Mouse (Mus musculus): Measurements from ENCODE around the gene Tiparp.

Gene Tiparp

DNA sequence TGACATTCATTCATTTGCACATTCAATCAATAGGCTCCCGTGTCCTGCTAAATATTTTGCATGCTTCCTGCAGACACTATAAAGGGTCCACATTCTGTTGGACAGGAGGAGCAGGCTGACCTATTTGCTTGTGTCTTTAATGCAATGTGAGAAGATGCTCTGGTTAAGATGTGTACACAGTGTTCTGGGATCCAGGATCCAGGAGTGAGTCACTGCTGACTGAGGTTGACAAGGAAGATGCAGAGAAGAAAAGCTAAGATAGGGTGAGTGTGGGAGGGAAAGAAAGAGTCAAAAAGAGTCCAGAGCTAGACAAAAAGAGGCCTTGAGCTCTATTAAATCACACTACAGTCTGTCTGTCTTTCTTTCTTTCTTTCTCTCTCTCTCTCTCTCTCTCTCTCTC, 56.1 kb downstream of the Tiparp start:
- DNase-seq (ENCODE audit: low read depth, low spot score) = no peak

DNA sequence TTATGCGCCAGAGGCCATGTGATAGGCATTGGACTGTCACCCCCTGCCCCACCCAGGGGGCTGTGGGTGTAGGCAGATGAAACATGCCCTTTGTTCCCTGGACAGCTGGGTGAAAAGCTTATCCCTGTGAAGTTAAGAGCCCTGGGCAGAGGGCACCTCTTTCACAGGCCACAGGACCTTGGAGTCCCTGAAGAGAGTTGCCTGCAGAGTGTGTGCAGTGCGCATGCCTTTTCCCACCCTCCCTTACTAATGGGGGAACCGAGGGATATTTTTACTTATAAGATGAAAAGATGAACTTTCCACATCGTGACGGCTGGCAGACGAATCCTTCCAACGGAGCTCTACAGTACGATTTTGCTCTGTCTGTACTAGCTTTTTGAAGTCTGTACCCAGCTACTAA, 57.1 kb downstream of the Tiparp start:
- DNase-seq (ENCODE audit: low read depth, low spot score) = no peak

DNA sequence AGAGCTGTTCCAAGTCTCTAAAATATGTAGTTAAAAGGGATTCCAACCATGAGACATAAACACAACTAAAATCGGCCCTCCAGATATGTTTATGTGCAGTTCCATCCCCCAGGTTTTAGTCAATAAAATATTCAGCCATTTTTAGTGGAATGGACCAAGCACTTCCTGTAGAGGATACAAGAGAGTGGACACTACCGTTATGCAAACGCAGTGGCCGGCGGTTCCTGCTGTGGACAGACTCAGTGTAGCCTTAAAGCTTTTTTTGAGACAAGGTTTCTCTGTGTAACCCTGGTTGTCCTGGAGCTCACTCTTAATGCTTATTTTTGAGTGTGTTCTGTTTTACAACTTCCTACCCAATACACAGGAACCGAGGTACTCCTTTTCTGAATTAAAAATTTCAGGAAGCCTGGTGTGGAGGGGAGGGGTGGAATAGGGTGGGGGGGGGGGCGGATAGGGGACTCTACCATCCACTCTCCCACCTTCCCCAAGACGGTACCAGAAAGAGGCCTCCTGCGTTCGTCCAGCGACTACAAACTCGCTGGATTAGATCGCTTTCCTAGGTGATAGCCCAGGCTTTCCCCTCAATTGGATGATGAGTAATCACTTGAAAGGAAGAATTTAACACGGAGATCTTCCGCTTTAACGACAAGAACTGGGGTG, 57.7 kb downstream of the Tiparp start:
- DNase-seq (ENCODE audit: low read depth, low spot score) = no peak

DNA sequence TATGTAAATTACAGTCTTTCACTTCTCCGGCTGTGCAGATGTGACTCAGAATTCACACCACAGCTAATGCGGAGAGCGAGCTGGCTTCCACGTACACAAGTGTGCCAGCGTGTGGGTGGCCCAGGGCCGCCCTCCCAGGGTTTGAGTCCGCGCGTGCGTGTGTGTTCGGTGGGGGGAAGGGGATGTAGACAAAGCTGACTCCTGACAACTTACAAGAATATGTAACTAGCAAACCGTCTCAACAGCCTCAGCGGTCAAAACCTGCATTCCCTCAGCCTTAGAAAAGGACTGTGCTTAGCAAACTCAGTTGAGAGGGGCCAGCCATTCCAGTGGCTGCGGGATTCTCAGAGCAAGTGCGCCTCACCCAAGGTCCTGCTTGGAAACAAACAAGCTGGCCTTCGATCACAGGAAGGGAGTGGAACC, 58.3 kb downstream of the Tiparp start:
- DNase-seq (ENCODE audit: low read depth, low spot score) = no peak

DNA sequence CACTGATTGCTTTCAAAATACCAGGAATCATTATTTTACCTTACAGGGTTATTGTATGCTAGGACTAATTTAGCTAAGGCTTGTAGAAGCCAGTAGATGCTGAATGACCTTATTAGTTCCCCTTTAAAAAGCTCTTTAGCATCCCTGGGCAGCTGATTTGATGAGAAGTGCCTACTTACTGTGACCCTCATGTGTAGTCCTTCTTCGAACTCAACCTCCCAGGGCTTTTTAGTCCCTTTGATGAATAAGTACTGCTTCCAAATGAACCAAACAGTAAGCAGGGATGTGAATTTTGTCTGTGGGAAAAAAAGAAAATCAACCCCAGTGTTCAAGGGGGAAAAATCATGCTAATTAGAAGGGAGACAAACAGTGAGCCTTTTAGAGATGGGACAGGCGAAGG, 58.8 kb downstream of the Tiparp start:
- no peak for DNase-seq (ENCODE audit: low read depth, low spot score)

DNA sequence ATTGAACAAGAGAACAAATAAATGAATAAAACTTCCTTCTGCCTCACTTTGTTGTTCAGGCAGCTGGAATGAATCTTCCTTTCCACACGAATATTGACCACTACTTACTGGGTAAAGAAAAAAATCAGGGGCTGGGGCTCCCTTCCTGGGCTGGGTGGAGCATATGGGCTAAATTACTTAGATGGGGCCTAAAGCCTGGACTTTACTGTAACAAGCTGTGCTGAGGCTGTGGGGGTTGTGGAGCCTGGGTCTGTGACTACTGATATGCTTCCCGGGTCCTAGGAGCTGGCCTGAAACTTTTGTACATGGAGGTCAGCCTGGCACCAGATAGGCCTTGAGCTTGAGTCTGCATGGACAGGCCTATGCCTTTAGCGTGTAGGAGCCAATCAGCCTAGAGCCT, 60.2 kb downstream of the Tiparp start:
- no peak for DNase-seq (ENCODE audit: low read depth, low spot score)

DNA sequence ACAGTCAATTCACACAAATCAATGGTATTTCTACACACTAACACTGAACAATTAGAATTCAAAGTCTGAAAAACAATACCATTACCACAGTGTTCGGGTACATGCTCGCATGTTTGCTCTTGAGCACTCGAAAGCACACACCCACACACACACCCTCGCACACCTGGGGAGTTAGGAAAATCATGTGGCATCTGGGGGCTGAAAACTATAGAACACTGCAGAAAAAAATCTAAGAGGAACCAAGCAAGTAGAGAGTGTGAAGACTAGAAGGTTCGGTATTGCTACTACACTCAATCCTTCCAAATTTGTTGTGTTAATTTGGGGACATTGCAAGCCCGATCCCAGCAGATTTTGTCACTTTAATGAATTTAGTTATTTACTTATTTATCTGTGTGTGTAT, 64.6 kb downstream of the Tiparp start:
- DNase-seq (ENCODE audit: low read depth, low spot score) = no peak

DNA sequence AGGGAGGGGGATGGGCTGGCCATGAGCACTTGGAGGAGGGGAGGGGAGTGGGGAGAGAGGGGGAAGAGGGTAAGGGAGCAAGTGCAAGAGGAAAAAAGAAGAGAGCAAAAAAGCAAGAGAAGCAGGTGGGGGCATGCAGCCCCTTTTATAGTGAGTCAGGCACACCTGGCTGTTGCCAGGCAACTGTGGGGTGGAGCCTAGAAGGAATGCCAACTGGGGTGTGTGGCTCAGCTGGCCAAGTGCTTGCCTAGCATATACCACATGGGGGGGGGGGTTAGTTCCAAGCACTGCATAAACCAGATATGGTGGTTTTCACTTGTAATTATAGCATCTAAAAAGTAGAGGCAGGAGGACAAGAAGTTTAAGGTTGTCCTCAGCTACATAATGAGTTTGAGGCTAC, 66.3 kb downstream of the Tiparp start:
- DNase-seq (ENCODE audit: low read depth, low spot score) = no peak

DNA sequence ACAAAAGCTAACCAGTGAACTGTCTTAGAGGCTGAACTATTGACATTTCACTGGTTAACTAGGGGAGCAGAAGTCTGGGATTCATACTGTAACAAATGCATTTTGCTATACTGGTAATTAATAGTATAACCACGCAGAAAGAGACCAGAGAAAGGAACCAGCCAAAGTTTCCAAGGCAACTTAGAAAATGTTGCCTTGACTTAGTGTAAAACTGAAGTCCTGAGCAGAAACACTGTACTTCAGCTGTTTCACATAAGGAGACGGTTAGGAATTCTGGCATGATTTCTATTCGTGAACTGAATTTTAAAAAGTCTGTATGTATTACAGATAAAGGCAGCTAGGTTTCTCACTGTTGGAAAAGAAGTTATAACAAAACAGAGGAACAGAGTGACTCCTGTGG, 67.0 kb downstream of the Tiparp start:
- no peak for DNase-seq (ENCODE audit: low read depth, low spot score)

DNA sequence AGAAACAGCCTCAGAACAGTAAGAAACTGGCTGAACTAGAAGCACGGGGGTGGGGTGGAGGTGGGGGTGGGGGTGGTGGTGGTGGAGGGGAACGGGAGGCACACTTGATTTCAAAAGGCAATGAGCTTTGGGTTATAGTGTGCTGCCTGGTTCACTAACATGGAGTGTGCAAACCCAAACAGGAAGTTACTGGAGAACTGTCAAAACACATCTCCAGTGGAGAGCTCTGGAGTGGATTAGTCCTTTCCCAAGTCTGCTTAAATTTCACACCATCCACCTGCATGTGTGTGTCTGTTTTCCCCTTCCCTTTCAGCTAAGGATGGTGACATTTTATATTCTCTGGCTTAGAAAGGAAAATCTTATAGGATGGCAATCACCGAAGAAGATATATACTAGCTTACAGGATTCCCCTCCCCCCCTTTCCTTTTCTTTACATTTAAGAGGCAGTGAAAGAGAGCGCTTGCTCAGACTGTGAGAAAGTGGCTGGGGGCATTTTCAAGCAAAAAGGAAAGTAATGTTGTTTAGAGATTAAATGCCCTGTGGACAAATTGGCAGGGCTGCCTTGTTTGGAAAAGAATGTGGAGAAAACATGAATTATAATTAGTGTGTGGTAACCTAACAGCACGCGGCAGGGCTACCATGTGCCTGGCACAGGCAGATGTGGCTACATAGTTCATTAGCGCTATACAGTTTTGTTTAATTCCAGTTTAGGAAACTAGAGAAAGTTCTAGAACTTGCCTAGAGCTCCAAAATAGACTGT, 70.0 kb downstream of the Tiparp start:
- DNase-seq (ENCODE audit: low read depth, low spot score) = no peak

DNA sequence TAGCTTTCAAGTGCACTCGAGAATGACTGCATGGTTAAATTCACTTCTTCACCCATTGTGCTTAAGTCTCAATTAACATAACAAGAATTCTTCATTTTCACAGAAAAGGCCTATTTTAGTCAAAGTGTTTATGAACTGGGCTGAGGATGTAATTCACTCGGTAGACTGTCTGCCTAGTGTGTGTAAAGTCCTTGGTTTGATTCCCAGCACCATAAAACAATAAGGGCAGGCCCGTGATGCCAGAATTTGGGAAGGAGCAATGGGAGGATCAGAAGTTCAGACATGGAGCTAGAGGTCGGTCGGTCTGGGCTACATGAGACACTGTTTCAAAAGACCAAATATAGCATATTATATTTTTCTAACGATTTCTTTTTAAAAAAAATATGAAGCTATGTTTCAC, 70.9 kb downstream of the Tiparp start:
- DNase-seq (ENCODE audit: low read depth, low spot score) = no peak

DNA sequence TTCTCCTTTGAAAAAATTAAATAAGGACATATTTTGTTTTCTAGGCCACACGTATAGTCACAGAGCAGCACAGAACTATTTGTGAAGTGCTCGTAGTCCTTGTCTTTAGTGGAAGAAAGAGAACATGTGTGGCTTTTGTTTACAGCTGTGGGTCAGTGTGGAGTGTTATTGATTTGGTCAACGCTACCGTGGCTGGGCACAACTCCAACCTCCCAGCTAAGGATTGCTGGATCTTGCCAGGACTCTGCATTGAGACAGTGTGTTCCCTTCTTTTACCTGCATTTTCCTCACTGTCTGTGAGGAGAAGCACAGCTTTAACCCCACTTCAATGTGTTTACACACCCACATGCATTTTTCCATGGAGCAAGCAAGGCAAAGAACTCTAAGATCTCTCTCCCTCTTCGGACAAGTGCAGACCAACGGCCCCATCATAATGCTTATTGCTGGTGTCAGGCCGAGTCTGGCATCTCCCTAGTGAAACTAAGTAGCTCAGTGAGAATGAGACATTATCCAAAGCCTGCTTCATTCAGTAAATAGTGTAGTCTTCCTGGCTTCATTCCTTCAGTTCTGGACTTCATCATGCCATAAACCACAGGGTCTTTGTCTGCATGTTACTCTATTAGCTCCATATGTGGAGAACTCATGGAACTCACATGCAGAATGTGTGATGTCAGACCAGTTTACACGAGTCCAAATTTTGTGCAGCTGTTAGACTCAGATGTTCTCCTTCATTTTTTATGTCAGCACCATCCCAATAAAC, 73.3 kb downstream of the Tiparp start:
- DNase-seq (ENCODE audit: low read depth, low spot score) = no peak

DNA sequence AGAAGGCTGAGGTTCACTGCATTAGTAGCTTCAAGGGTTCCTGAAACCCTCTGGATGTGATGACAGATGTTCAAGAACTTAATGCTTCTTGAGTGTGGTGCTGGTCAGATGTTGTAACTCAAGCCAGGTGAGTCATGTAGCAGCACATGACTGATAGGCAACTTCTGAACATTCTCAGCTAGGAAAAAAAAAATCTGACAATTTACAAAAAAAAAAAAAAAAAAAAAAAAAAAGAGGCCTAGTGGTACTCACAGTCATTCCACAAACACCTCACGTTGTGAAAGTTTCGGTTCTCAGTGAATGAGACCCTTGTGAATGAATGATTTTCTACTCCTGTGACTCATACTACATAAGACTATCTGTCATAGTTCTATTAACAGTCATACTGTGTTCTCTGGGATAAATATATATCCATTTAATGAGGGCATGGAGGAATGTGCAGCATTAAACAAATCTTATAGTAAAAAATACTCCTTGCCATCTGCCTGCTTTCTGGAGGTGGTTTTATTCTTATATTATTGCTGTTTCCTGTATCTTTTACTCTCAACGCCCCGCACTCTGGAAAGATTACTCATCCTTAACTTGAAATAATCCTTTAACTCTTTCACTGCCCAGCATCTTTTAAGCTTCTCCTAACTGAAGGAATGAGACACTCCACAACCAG, 75.3 kb downstream of the Tiparp start:
- DNase-seq (ENCODE audit: low read depth, low spot score) = no peak

Data from retina, adult 2 months (tissue).